Mouse (Mus musculus): ENCODE results near the gene Tcf12. TPM values are rescaled to one million over a fixed set of nuclear protein-coding genes. Genes with fewer than 3 reads are reported as not detected.
A peak's percentile ranks its signal among the peaks of the same experiment; 100 is the strongest.

Gene Tcf12
- polyA plus RNA-seq, 1 experiment = 177 TPM

- H3K4me3 ChIP-seq (ENCODE audit: insufficient read depth, low read length) = no peak overlapping the region
- H3K4me1 ChIP-seq (ENCODE audit: control insufficient read depth, insufficient read depth, low read length) = no peaks in the 10 kb centered on the region
- TF ChIP-seq POLR2A (IDR thresholded peaks at IDR 0.05; ENCODE audit: low read depth, low read length) = no peak
- no peak overlapping the region for H3K27ac ChIP-seq (ENCODE audit: insufficient read depth, low read length)
Measured at GRCm38 (mm10) chr9:71936199-71936598, 175.5 kb downstream of the Tcf12 start.

DNA sequence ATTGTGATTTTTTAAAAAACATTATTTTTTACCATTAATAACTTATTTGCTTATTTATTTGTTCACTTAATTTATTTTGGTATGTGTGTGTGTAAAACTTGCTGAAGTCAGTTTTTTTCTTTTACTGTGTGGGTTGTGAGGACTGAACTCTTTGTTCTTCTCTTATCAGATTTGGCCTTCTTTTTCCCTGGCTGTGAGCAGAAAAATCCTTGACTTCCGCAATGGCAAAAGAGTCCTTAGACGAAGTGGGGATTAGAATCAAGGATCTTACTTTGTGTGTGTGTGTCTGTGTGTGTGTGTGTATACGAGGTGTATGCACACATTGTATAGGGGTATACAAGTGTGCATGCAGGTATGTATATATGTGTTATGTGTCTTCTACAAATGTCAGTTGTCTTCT, 176.8 kb downstream of the Tcf12 start:
- TF ChIP-seq POLR2A (IDR thresholded peaks at IDR 0.05; ENCODE audit: low read depth, low read length) = no peak
- TF ChIP-seq CTCF (IDR thresholded peaks at IDR 0.05; ENCODE audit: borderline replicate concordance, insufficient read depth, low read length) = no peak
- no peak overlapping the region for H3K4me3 ChIP-seq (ENCODE audit: insufficient read depth, low read length)
- 0 out of 2 replicates have a peak, but pooled peaks cover 2% of the 10 kb centered on the region for H3K4me1 ChIP-seq (ENCODE audit: control insufficient read depth, insufficient read depth, low read length)
- H3K27ac ChIP-seq (ENCODE audit: insufficient read depth, low read length) = no peak overlapping the region

DNA sequence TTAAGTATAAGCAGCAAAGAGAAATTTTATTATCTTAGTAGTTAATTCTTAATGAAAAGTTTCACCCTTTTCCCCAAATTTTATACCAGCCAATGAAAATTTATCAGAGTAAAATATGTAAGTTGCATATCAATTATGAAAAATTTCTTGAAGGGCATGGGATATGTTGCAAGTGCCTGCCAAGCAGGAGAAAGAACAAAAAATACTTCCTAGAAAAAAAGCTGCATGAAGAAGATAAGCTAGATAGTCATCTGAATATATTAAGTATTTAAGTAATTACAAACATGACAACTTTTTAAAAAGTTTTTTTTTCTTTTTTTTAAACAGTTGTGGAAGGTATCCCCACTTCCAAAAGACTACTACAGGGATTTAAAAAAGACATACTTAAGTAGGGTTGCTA, 179.7 kb downstream of the Tcf12 start:
- TF ChIP-seq CTCF (IDR thresholded peaks at IDR 0.05; ENCODE audit: borderline replicate concordance, insufficient read depth, low read length) (no peak), POLR2A (IDR thresholded peaks at IDR 0.05; ENCODE audit: low read depth, low read length) (no peak)
- 0 out of 2 replicates have a peak, but pooled peaks cover 2% of the 10 kb centered on the region for H3K4me1 ChIP-seq (ENCODE audit: control insufficient read depth, insufficient read depth, low read length)
- H3K27ac ChIP-seq (ENCODE audit: insufficient read depth, low read length) = no peak overlapping the region
- no peak overlapping the region for H3K4me3 ChIP-seq (ENCODE audit: insufficient read depth, low read length)

- TF ChIP-seq POLR2A (IDR thresholded peaks at IDR 0.05; ENCODE audit: low read depth, low read length) (no peak), CTCF (IDR thresholded peaks at IDR 0.05; ENCODE audit: borderline replicate concordance, insufficient read depth, low read length) (no peak)
- Histone ChIP-seq H3K4me1 (ENCODE audit: control insufficient read depth, insufficient read depth, low read length) (0 out of 2 replicates have a peak, but pooled peaks cover 2% of the 10 kb centered on the region), H3K4me3 (ENCODE audit: insufficient read depth, low read length) (no peak overlapping the region), H3K27ac (ENCODE audit: insufficient read depth, low read length) (peak overlapping the region; percentile 56)
Measured at GRCm38 (mm10) chr9:71931358-71931715, 180.3 kb downstream of the Tcf12 start.

DNA sequence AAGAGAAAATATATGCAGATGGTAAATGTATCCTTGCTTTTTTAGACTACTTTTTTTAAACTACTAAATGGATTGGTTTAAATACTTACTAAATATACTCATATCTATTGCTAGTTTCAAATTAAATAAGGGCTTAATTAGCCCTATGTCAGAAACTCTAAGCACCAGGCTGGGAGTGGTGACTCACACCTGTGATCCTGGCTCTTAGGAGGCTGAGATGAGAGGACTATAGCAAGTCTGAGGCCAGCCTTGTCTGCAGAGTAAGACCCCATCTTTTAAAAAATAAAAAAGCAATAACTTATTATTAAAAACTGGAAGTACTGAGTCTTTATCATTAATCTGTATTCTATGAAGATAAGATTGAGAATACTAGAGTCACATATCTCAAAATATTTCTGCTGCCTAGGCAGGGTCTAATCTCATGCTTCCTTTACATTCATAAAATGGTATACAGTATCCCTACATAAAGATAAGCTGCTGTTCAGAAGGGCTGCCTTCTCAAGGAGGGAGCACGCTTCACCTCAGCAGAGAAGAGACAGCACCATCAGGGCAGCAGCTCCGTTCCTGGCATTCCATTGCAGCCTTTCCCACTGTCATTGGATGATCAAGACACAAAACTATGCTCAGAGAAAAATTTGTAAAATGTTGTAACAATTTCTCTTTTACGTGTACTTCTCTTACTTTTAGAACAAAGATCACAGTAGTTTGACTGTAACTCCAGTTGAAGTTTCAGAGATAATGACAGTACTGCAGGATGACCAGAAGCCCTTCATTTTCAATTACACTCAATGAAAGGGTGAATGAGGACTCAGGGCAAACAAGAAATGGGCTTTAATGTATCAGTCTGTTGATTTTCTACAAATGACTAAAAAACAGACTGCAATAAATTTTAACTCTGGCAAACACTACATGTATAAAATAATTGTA, 181.0 kb downstream of the Tcf12 start:
- no peak for TF ChIP-seq POLR2A (IDR thresholded peaks at IDR 0.05; ENCODE audit: low read depth, low read length)
- no peak for TF ChIP-seq CTCF (IDR thresholded peaks at IDR 0.05; ENCODE audit: borderline replicate concordance, insufficient read depth, low read length)
- H3K4me1 ChIP-seq (ENCODE audit: control insufficient read depth, insufficient read depth, low read length) = 0 out of 2 replicates have a peak, but pooled peaks cover 2% of the 10 kb centered on the region
- H3K27ac ChIP-seq (ENCODE audit: insufficient read depth, low read length) = peak overlapping the region; percentile 56
- H3K4me3 ChIP-seq (ENCODE audit: insufficient read depth, low read length) = no peak overlapping the region

- H3K27ac ChIP-seq (ENCODE audit: insufficient read depth, low read length) = no peak overlapping the region
- TF ChIP-seq CTCF (IDR thresholded peaks at IDR 0.05; ENCODE audit: borderline replicate concordance, insufficient read depth, low read length) = no peak
- no peak for TF ChIP-seq POLR2A (IDR thresholded peaks at IDR 0.05; ENCODE audit: low read depth, low read length)
- peaks cover 3% of the 10 kb centered on the region; the same call in 1 of the 2 replicates for H3K4me1 ChIP-seq (ENCODE audit: control insufficient read depth, insufficient read depth, low read length)
- H3K4me3 ChIP-seq (ENCODE audit: insufficient read depth, low read length) = no peak overlapping the region
Measured at GRCm38 (mm10) chr9:71916662-71916953, 195.1 kb downstream of the Tcf12 start.

- H3K4me1 ChIP-seq (ENCODE audit: control insufficient read depth, insufficient read depth, low read length) = peaks cover 3% of the 10 kb centered on the region; the same call in 1 of the 2 replicates
- TF ChIP-seq POLR2A (IDR thresholded peaks at IDR 0.05; ENCODE audit: low read depth, low read length) (no peak), CTCF (IDR thresholded peaks at IDR 0.05; ENCODE audit: borderline replicate concordance, insufficient read depth, low read length) (no peak)
- no peak overlapping the region for H3K4me3 ChIP-seq (ENCODE audit: insufficient read depth, low read length)
- H3K27ac ChIP-seq (ENCODE audit: insufficient read depth, low read length) = no peak overlapping the region
Measured at GRCm38 (mm10) chr9:71915871-71916661, 195.6 kb downstream of the Tcf12 start.

GRCm38 (mm10) chr9:71906522-71906921, 205.1 kb downstream of the Tcf12 start:
- Histone ChIP-seq H3K27ac (ENCODE audit: insufficient read depth, low read length) (no peak overlapping the region), H3K4me3 (ENCODE audit: insufficient read depth, low read length) (no peak overlapping the region), H3K4me1 (ENCODE audit: control insufficient read depth, insufficient read depth, low read length) (peaks cover 3% of the 10 kb centered on the region)
- TF ChIP-seq CTCF (IDR thresholded peaks at IDR 0.05; ENCODE audit: borderline replicate concordance, insufficient read depth, low read length) = no peak
- TF ChIP-seq POLR2A (IDR thresholded peaks at IDR 0.05; ENCODE audit: low read depth, low read length) = no peak

- Histone ChIP-seq H3K4me3 (ENCODE audit: insufficient read depth, low read length) (no peak overlapping the region), H3K27ac (ENCODE audit: insufficient read depth, low read length) (peak overlapping the region; percentile 39), H3K4me1 (ENCODE audit: control insufficient read depth, insufficient read depth, low read length) (peaks cover 5% of the 10 kb centered on the region)
- no peak for TF ChIP-seq CTCF (IDR thresholded peaks at IDR 0.05; ENCODE audit: borderline replicate concordance, insufficient read depth, low read length)
- TF ChIP-seq POLR2A (IDR thresholded peaks at IDR 0.05; ENCODE audit: low read depth, low read length) = no peak
Measured at GRCm38 (mm10) chr9:71898852-71899251, 212.8 kb downstream of the Tcf12 start.

DNA sequence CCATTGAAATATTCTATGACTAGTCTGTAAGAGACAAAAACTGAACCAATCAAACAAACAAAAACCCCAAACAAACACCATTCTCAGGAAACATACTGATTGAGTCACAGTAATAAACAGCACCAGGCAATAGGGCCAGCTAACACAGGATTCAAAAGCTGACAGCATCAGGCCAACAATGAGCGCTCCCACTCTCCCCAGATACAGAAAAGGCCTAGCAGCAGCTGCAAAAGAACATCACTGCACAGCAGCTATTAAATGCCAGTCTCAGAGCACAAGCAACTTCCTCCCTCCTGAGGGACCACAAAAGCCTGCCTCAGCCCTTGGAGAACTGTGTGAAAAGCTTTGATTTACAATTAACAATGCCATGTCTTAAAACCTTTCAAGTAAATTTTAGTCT, 214.3 kb downstream of the Tcf12 start:
- H3K27ac ChIP-seq (ENCODE audit: insufficient read depth, low read length) = peak overlapping the region; percentile 23
- peaks cover 7% of the 10 kb centered on the region for H3K4me1 ChIP-seq (ENCODE audit: control insufficient read depth, insufficient read depth, low read length)
- H3K4me3 ChIP-seq (ENCODE audit: insufficient read depth, low read length) = no peak overlapping the region
- TF ChIP-seq CTCF (IDR thresholded peaks at IDR 0.05; ENCODE audit: borderline replicate concordance, insufficient read depth, low read length) = no peak
- no peak for TF ChIP-seq POLR2A (IDR thresholded peaks at IDR 0.05; ENCODE audit: low read depth, low read length)
